Mouse (Mus musculus) liver, adult 2 months (tissue): ENCODE data around the gene Cyp2r1. TPM values are rescaled to one million over a fixed set of nuclear protein-coding genes. Genes with fewer than 3 reads are reported as not detected.
"Not testable (repeated sequence)": the region's sequence is repeated elsewhere in the genome, so short reads cannot be mapped to it uniquely, and the experiment has no call there.

ENCODE experiments used
- DNase-seq: peaks from one replicate; pipeline ENCODE4 v3.0.0-alpha.2; 2011; ENCODE audit warnings: low read depth, low spot score; ENCODE audit errors: extremely low read depth
- H3K27ac ChIP-seq: fragments of 200-500 bp; replicated peaks from 2 replicates; pipeline ENCODE4 v1.5.1; 2012; ENCODE audit warnings: low read depth, mild to moderate bottlenecking, control low read depth, inconsistent platforms, low read length; ENCODE audit not compliant: insufficient read depth
- H3K27me3 ChIP-seq: fragments of 200-500 bp; 2 replicates; pipeline ENCODE4 v1.6.1; 2012; ENCODE audit warnings: mild to moderate bottlenecking, moderate library complexity, low read length, inconsistent platforms; ENCODE audit not compliant: control insufficient read depth, insufficient read depth
- H3K36me3 ChIP-seq: fragments of 200-500 bp; 2 replicates; pipeline ENCODE4 v1.6.1; 2012; ENCODE audit warnings: low read length, inconsistent platforms; ENCODE audit not compliant: control insufficient read depth, insufficient read depth
- H3K4me1 ChIP-seq: fragments of 200-500 bp; 2 replicates; pipeline ENCODE4 v1.6.1; 2011; ENCODE audit warnings: low read length; ENCODE audit not compliant: control insufficient read depth, insufficient read depth
- H3K4me3 ChIP-seq: fragments of 200-500 bp; 2 replicates; pipeline ENCODE4 v1.5.1; 2011; ENCODE audit warnings: low read depth, mild to moderate bottlenecking, control low read depth, low read length, moderate library complexity; ENCODE audit not compliant: insufficient read depth
- H3K79me2 ChIP-seq: fragments of 200-500 bp; 2 replicates; pipeline ENCODE4 v1.6.1; 2012; ENCODE audit warnings: inconsistent platforms, mild to moderate bottlenecking, low read length, moderate library complexity; ENCODE audit not compliant: control insufficient read depth, insufficient read depth
- H3K9ac ChIP-seq: fragments of 200-500 bp; 2 replicates; pipeline ENCODE4 v1.6.1; 2012; ENCODE audit warnings: low read depth, mild to moderate bottlenecking, control low read depth, inconsistent platforms, low read length
- CTCF ChIP-seq: fragments of 200-500 bp; IDR thresholded peaks from 2 replicates; pipeline ENCODE4 v1.5.1; 2011; ENCODE audit warnings: low read depth, low read length, control low read depth
- POLR2A ChIP-seq: fragments of 200-500 bp; IDR thresholded peaks from 2 replicates; pipeline ENCODE4 v1.6.1; 2011; ENCODE audit warnings: low read length, control low read depth; ENCODE audit not compliant: insufficient read depth; ENCODE audit errors: extremely low read depth
- WGBS: fragments of 180-500 bp; shearing (Covaris S2); methylation state at CpG from one replicate; pipeline ENCODE4 v1.1.7; 2018; 5-methylcytosine and 5-hydroxymethylcytosine counted together
- polyA plus RNA-seq: library from polyadenylated mRNA; depleted of rRNA; stranded (reverse); fragments of >200 nt; gene quantifications from 2 replicates; pipeline ENCODE4 v1.2.3, GENCODE M21; 2012; rRNA removed
- total RNA-seq: library from RNA; depleted of rRNA; stranded (reverse); fragments of >200 nt; gene quantifications from 2 replicates; pipeline ENCODE4 v1.2.3, GENCODE M21; 2014; rRNA removed

Cyp2r1 gene
- total RNA-seq = 26.2 and 31.5 TPM in 2 replicates
- polyA plus RNA-seq = 21.1 and 35.2 TPM in 2 replicates

GRCm38 (mm10) chr7:114562531-114563241 lies at the start of gene Cyp2r1:
Gene Cyp2r1, minus strand, starts transcription at chr7:114562972.
- Histone ChIP-seq H3K9ac (peak within 1 kb of the TSS; percentile 92), H3K4me3 (peak within 1 kb of the TSS; percentile 84), H3K27me3 (no peaks in the 10 kb centered on the region), H3K79me2 (0 out of 2 replicates have a peak, but pooled peaks cover 4% of the 10 kb centered on the region), H3K4me1 (peaks cover 6% of the 10 kb centered on the region; the same call in 1 of the 2 replicates), H3K36me3 (no peaks in the 10 kb centered on the region), H3K27ac (peak within 1 kb of the TSS; percentile 99)
- 3% methylated on average over 56 of the region's 56 CpGs for WGBS
- peak; percentile 17; the same call in 1 of the 2 replicates for TF ChIP-seq CTCF
- peak; percentile 67; the same call in 1 of the 2 replicates for TF ChIP-seq POLR2A
- DNase-seq = peak; percentile 99

GRCm38 (mm10) chr7:114594391-114594790 lies 31.6 kb upstream of the Cyp2r1 start:
- not testable (repeated sequence) for H3K4me3 ChIP-seq, H3K36me3 ChIP-seq, H3K27ac ChIP-seq, H3K79me2 ChIP-seq, DNase-seq, H3K9ac ChIP-seq, H3K4me1 ChIP-seq, H3K27me3 ChIP-seq
- WGBS = 94% methylated on average over 8 of the region's 8 CpGs

- Histone ChIP-seq H3K79me2 (no peaks in the 10 kb centered on the region), H3K4me3 (no peak overlapping the region), H3K27ac (no peak overlapping the region), H3K27me3 (no peaks in the 10 kb centered on the region), H3K4me1 (no peaks in the 10 kb centered on the region), H3K36me3 (no peaks in the 10 kb centered on the region), H3K9ac (no peak overlapping the region)
- DNase-seq = peak; percentile 76
- 13% methylated on average over 2 of the region's 2 CpGs for WGBS
- no peak for TF ChIP-seq POLR2A
- no peak for TF ChIP-seq CTCF
These were observed 19.7 kb upstream of the Cyp2r1 start for GRCm38 (mm10) chr7:114582441-114582840.

- no peak overlapping the region for H3K9ac ChIP-seq
- H3K27ac ChIP-seq = no peak overlapping the region
- WGBS = 78% methylated on average over 5 of the region's 5 CpGs
- H3K27me3 ChIP-seq = no peaks in the 10 kb centered on the region
- DNase-seq = no peak
- no peaks in the 10 kb centered on the region for H3K79me2 ChIP-seq
- TF ChIP-seq POLR2A = no peak
- no peak for TF ChIP-seq CTCF
- H3K36me3 ChIP-seq = no peaks in the 10 kb centered on the region
- no peaks in the 10 kb centered on the region for H3K4me1 ChIP-seq
- H3K4me3 ChIP-seq = no peak overlapping the region
These were observed 18.4 kb upstream of the Cyp2r1 start for GRCm38 (mm10) chr7:114581200-114581599.

GRCm38 (mm10) chr7:114580426-114580825 lies 17.7 kb upstream of the Cyp2r1 start:
- 2% methylated on average over 4 of the region's 4 CpGs for WGBS
- Histone ChIP-seq H3K27ac (no peak overlapping the region), H3K36me3 (no peaks in the 10 kb centered on the region), H3K9ac (no peak overlapping the region), H3K27me3 (no peaks in the 10 kb centered on the region), H3K4me1 (no peaks in the 10 kb centered on the region), H3K4me3 (no peak overlapping the region), H3K79me2 (no peaks in the 10 kb centered on the region)
- peak; percentile 57 for DNase-seq
- TF ChIP-seq CTCF = peak; percentile 48
- TF ChIP-seq POLR2A = no peak

- WGBS = 89% methylated on average over 1 of the region's 1 CpGs
- H3K4me3 ChIP-seq = no peak overlapping the region
- H3K9ac ChIP-seq = no peak overlapping the region
- no peaks in the 10 kb centered on the region for H3K79me2 ChIP-seq
- H3K4me1 ChIP-seq = no peaks in the 10 kb centered on the region
- no peaks in the 10 kb centered on the region for H3K36me3 ChIP-seq
- DNase-seq = no peak
- H3K27me3 ChIP-seq = no peaks in the 10 kb centered on the region
- no peak for TF ChIP-seq POLR2A
- no peak for TF ChIP-seq CTCF
- H3K27ac ChIP-seq = no peak overlapping the region
These were observed 14.9 kb upstream of the Cyp2r1 start for GRCm38 (mm10) chr7:114577665-114578064.
